Mouse (Mus musculus) stomach, postnatal 0 days (tissue): ENCODE measurements around the gene Cox8a. TPM values are rescaled to one million over a fixed set of nuclear protein-coding genes. Genes with fewer than 3 reads are reported as not detected.

ENCODE experiments used
- ATAC-seq: fragments of 200-750 bp; cut with Nextera tagmentation; 2 replicates; pipeline ENCODE4 v1.8.0; 2017; ENCODE audit not compliant: low FRiP score, low TSS enrichment
- DNase-seq: peaks from one replicate; pipeline ENCODE4 v3.0.0-alpha.2; 2016; ENCODE audit warnings: low spot score
- H3K27ac ChIP-seq: fragments of 300-500 bp; sonication (generic); replicated peaks from 2 replicates; pipeline ENCODE4 v1.5.1; 2014; ENCODE audit warnings: mild to moderate bottlenecking, control low read depth
- H3K27me3 ChIP-seq: fragments of 300-500 bp; sonication (generic); 2 replicates; pipeline ENCODE4 v1.6.1; 2014; ENCODE audit warnings: low read length; ENCODE audit not compliant: control insufficient read depth, insufficient read depth
- H3K36me3 ChIP-seq: fragments of 300-500 bp; sonication (generic); 2 replicates; pipeline ENCODE4 v1.6.1; 2014; ENCODE audit warnings: low read length, mixed read lengths; ENCODE audit not compliant: control insufficient read depth, insufficient read depth
- H3K4me1 ChIP-seq: fragments of 300-500 bp; sonication (generic); replicated peaks from 2 replicates; pipeline ENCODE4 v1.6.1; 2014; ENCODE audit warnings: antibody characterized with exemption; ENCODE audit not compliant: control insufficient read depth, insufficient read depth
- H3K4me2 ChIP-seq: fragments of 300-500 bp; sonication (generic); replicated peaks from 2 replicates; pipeline ENCODE4 v1.6.1; 2014; ENCODE audit warnings: low read depth, mild to moderate bottlenecking, control low read depth, moderate library complexity
- H3K4me3 ChIP-seq: fragments of 300-500 bp; sonication (generic); 2 replicates; pipeline ENCODE4 v1.5.1; 2014; ENCODE audit warnings: low read depth, low read length, control low read depth
- H3K9ac ChIP-seq: fragments of 300-500 bp; sonication (generic); 2 replicates; pipeline ENCODE4 v1.6.1; 2014; ENCODE audit warnings: mild to moderate bottlenecking, low read length, control low read depth, mixed read lengths
- H3K9me3 ChIP-seq: fragments of 300-500 bp; sonication (generic); 2 replicates; pipeline ENCODE4 v1.6.1; 2016; ENCODE audit warnings: low read length; ENCODE audit not compliant: control insufficient read depth
- CTCF ChIP-seq: IDR thresholded peaks from 2 replicates; pipeline ENCODE4 v1.5.1; 2016; ENCODE audit warnings: antibody characterized with exemption, low read depth, mild to moderate bottlenecking, moderate library complexity
- EP300 ChIP-seq: optimal IDR thresholded peaks from 2 replicates; pipeline ENCODE3; 2016; ENCODE audit warnings: antibody characterized with exemption
- WGBS: fragments of 180-500 bp; shearing (Covaris S2); extraction: QIAGEN DNeasy Blood & Tissue Kit; methylation state at CpG from one replicate; pipeline ENCODE4 v1.1.7; 2014; 5-methylcytosine and 5-hydroxymethylcytosine counted together
- polyA plus RNA-seq: library from polyadenylated mRNA; unstranded; fragments of >200 nt; fragmentation: Nextera tagmentation; extraction: Ambion mirVana; gene quantifications from 2 replicates; pipeline ENCODE4 v1.2.1, GENCODE M21; 2015

The Cox8a gene
- polyA plus RNA-seq, 1 experiment from 2014 or later, result 1,766 TPM

DNA sequence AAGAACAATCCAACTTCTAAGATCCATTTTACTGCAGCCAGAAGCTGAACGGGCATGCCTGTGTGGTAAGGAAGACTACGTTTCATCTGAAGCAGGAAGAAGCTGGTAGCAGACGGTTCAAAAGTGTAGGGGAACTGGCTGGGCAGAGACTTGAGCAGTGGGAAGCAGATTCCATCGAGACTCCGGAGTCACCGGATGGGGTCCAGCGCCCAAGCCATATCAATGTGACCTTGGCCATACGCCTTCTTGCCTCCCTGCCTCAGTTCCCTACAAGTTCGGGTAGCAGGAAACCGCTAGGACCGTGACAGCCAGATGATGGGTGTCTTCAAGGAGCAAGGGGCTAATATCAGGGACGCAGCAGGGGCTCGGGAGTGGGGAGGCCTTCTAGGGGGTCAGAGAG lies 22.9 kb upstream of the Cox8a start:
- TF ChIP-seq EP300 (no peak), CTCF (no peak)
- Histone ChIP-seq H3K27ac (peak overlapping the region; percentile 82; the same call in 1 of the 2 replicates), H3K4me3 (peak overlapping the region; percentile 74), H3K9me3 (no peaks in the 10 kb centered on the region), H3K36me3 (no peaks in the 10 kb centered on the region), H3K4me2 (peak overlapping the region; percentile 97), H3K27me3 (no peaks in the 10 kb centered on the region), H3K9ac (peak overlapping the region; percentile 78), H3K4me1 (peaks cover 5% of the 10 kb centered on the region)
- ATAC-seq (0 out of 2 replicates have a peak, but pooled peaks have one; percentile 1), DNase-seq (no peak)
- under 1% methylated on average over 13 of the region's 13 CpGs for WGBS

DNA sequence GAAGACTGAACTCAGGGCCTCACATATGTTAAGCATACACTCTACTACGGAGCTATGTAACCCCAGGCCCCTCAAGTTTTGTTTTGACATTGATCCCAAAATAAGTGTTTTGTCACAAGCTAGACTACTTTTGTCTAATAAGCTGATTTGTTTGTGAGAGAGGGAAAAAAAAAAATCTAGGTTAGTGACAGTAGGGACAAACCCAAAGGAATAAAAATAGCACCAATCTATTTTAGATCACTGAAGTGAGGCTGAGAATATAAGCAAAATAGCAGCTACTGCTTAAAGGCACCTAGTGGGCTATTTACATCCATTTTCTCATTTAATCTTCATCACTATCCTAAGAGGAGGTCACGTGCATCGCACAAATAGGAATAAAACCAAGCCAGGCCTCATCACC lies 22.2 kb upstream of the Cox8a start:
- H3K27me3 ChIP-seq, result no peaks in the 10 kb centered on the region
- H3K4me2 ChIP-seq, result peak overlapping the region; percentile 97

DNA sequence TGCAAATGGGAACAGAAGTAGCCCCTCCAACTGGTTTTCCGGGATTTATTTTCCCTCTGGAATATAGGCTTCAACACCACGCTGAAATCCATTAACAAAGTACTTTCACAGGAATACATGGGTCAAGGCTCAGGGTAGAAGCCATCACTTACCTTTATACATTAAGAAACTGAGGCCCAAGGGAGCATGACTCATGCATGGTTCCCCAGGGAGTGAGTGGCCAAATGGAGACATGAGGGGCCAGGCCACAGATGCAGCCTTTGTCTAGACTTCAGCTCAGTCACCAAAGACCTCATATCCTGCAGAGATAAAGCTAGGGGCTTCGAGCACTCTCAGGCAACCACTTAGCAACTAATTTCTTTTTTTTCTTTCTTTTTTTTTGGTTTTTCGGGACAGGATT lies 19.3 kb upstream of the Cox8a start:
- peaks cover 5% of the 10 kb centered on the region; the same call in 1 of the 2 replicates for H3K36me3 ChIP-seq
- H3K27ac ChIP-seq, result no peak overlapping the region
- H3K4me3 ChIP-seq, result no peak overlapping the region
- H3K9me3 ChIP-seq, result no peaks in the 10 kb centered on the region
- H3K27me3 ChIP-seq, result no peaks in the 10 kb centered on the region
- no peak overlapping the region for H3K4me2 ChIP-seq
- no peak for ATAC-seq
- peaks cover 5% of the 10 kb centered on the region for H3K4me1 ChIP-seq
- WGBS, result 94% methylated on average over 4 of the region's 4 CpGs
- TF ChIP-seq CTCF (no peak), EP300 (no peak)
- H3K9ac ChIP-seq, result no peak overlapping the region
- no peak for DNase-seq

More for the DNA sequence above, 22.2 kb upstream of the Cox8a start:
- 72% methylated on average over 3 of the region's 3 CpGs for WGBS
- Histone ChIP-seq H3K27ac (no peak overlapping the region), H3K9ac (peak overlapping the region; percentile 3; the same call in 1 of the 2 replicates), H3K4me3 (peak overlapping the region; percentile 74; the same call in 1 of the 2 replicates), H3K36me3 (no peaks in the 10 kb centered on the region; the same call in 1 of the 2 replicates), H3K4me1 (peaks cover 5% of the 10 kb centered on the region), H3K9me3 (no peaks in the 10 kb centered on the region)
- TF ChIP-seq EP300 (no peak), CTCF (no peak)
- no peak for DNase-seq
- no peak for ATAC-seq

DNA sequence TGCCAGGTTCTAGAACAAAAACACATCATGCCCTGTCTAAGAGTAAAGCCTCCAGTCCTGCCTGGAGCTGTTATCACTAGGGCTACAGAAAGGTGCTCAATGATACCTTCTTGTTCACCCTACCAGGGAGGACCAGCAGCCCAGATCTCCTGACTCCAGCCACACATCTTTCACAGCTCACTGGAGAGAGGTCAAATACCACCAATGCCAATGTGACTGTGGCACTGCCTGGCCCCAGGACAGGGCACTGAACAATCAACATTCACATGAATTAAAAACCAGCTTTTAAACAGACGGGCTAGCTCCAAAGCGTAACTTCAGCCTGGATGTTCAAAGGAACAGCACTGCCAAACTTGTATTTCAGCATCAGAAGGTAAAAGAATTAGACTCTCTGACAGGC lies 18.6 kb upstream of the Cox8a start:
- ATAC-seq (no peak), DNase-seq (no peak)
- no peak overlapping the region for H3K27ac ChIP-seq
- no peaks in the 10 kb centered on the region for H3K27me3 ChIP-seq
- TF ChIP-seq CTCF (no peak), EP300 (no peak)
- H3K9ac ChIP-seq, result no peak overlapping the region
- no peaks in the 10 kb centered on the region for H3K9me3 ChIP-seq
- H3K4me1 ChIP-seq, result peaks cover 5% of the 10 kb centered on the region
- H3K4me3 ChIP-seq, result no peak overlapping the region
- whole genome bisulfite sequencing, result 86% methylated on average over 2 of the region's 2 CpGs
- H3K4me2 ChIP-seq, result no peak overlapping the region
- peaks cover 8% of the 10 kb centered on the region; the same call in 1 of the 2 replicates for H3K36me3 ChIP-seq

DNA sequence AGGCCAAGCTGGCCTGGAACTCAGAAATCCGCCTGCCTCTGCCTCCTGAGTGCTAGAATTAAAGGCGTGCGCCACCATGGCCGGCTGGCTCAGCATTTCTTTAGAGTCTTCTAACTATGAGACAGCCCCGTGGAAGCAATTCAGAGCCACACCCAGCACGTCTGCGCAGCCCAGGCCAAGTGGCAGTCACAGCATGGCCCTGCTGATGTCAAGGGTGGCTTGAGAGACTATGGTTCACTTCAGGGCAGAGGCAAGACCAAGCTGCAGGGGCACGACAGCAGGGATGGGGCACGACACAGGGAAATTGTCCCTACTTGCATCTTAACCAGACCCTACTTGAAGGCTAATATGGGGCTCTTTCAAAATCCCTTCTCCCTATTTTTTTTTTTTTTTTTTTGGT lies 18.0 kb upstream of the Cox8a start:
- Histone ChIP-seq H3K9me3 (no peaks in the 10 kb centered on the region), H3K27me3 (no peaks in the 10 kb centered on the region), H3K9ac (no peak overlapping the region), H3K4me2 (no peak overlapping the region), H3K4me1 (peaks cover 5% of the 10 kb centered on the region), H3K4me3 (no peak overlapping the region), H3K27ac (no peak overlapping the region), H3K36me3 (peaks cover 10% of the 10 kb centered on the region; the same call in 1 of the 2 replicates)
- WGBS, result 88% methylated on average over 9 of the region's 9 CpGs
- DNase-seq, result no peak
- ATAC-seq, result no peak
- no peak for TF ChIP-seq CTCF
- no peak for TF ChIP-seq EP300

DNA sequence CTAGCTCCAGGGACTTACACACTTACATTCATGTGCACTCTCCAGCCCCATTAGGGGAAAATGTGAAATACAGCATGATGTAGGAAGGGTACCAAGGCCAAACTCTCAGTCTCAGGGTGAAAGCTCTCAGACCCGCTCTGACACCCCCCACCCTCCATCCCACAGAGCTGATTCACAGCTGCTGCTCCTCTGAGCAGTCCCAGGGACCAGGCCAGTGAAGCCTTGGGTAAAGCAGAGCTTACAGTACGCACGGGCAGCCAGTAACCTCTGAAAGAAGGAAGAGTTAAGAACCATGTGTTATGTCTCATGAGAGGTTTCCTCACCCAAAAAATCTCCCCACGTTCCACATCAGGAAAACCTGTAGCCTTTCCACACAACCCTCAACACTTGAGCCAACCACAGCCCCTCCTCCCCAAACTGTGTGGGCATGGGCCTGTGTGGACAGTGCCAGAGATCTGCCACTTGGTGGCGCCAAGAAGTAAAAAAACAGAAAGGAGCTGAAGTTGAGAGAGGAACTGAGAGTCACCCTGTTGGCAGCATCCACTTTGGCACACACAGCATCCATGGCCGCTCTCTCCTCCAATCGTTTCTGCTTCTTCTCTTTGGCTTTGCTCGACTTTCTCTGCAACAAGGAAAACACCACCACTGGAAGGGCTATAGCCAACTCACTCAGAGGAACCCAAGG lies 17.3 kb upstream of the Cox8a start:
- WGBS, result 44% methylated on average over 8 of the region's 8 CpGs
- H3K4me2 ChIP-seq, result no peak overlapping the region

More for the DNA sequence above, 17.3 kb upstream of the Cox8a start:
- ATAC-seq (peak; percentile 83), DNase-seq (peak; percentile 68)
- no peaks in the 10 kb centered on the region for H3K4me1 ChIP-seq
- TF ChIP-seq CTCF (peak; percentile 88), EP300 (no peak)
- H3K27ac ChIP-seq, result no peak overlapping the region
- H3K9ac ChIP-seq, result no peak overlapping the region
- no peaks in the 10 kb centered on the region for H3K9me3 ChIP-seq
- H3K36me3 ChIP-seq, result peaks cover 14% of the 10 kb centered on the region
- H3K27me3 ChIP-seq, result no peaks in the 10 kb centered on the region
- H3K4me3 ChIP-seq, result no peak overlapping the region
